Mouse (Mus musculus) right cerebral cortex, postnatal 25 days (tissue): ENCODE data around the gene Adpgk.
"Not testable (repeated sequence)": the region's sequence is repeated elsewhere in the genome, so short reads cannot be mapped to it uniquely, and the experiment has no call there.

ENCODE experiments used
- DNase-seq: peaks from one replicate; pipeline ENCODE4 v3.0.0; 2022

Gene Adpgk

GRCm38 (mm10) chr9:59289529-59290115 lies 1.7 kb upstream of the Adpgk start:
- no peak for DNase-seq

GRCm38 (mm10) chr9:59291688-59292492 lies 532 bp downstream of the Adpgk start:
- DNase-seq, result no peak

- no peak for DNase-seq
Observed at GRCm38 (mm10) chr9:59292493-59292875, 1.1 kb downstream of the Adpgk start.

- no peak for DNase-seq
Observed at GRCm38 (mm10) chr9:59296419-59296818, 5.1 kb downstream of the Adpgk start.

GRCm38 (mm10) chr9:59307890-59308289 lies 16.5 kb downstream of the Adpgk start:
- no peak for DNase-seq

GRCm38 (mm10) chr9:59310582-59311283 lies 19.4 kb downstream of the Adpgk start:
- DNase-seq, result no peak

GRCm38 (mm10) chr9:59311284-59311670 lies 19.9 kb downstream of the Adpgk start:
- no peak for DNase-seq

GRCm38 (mm10) chr9:59316206-59316605 lies 24.8 kb downstream of the Adpgk start:
- no peak for DNase-seq

GRCm38 (mm10) chr9:59324351-59324750 lies 33.0 kb downstream of the Adpgk start:
- no peak for DNase-seq

- no peak for DNase-seq
Observed at GRCm38 (mm10) chr9:59330055-59330454, 38.7 kb downstream of the Adpgk start.

GRCm38 (mm10) chr9:59336539-59336938 lies 45.2 kb downstream of the Adpgk start:
- DNase-seq, result no peak

GRCm38 (mm10) chr9:59337889-59338288 lies 46.5 kb downstream of the Adpgk start:
- no peak for DNase-seq

- no peak for DNase-seq
Observed at GRCm38 (mm10) chr9:59338411-59338810, 47.1 kb downstream of the Adpgk start.

GRCm38 (mm10) chr9:59339107-59339506 lies 47.7 kb downstream of the Adpgk start:
- no peak for DNase-seq

GRCm38 (mm10) chr9:59340002-59340401 lies 48.6 kb downstream of the Adpgk start:
- no peak for DNase-seq

GRCm38 (mm10) chr9:59346176-59346575 lies 54.8 kb downstream of the Adpgk start:
- DNase-seq, result no peak

GRCm38 (mm10) chr9:59352586-59353252 lies 61.4 kb downstream of the Adpgk start:
- no peak for DNase-seq

- peak; percentile 88 for DNase-seq
Observed at GRCm38 (mm10) chr9:59353253-59353639, 61.9 kb downstream of the Adpgk start, which contains the start of gene Bbs4. Bbs4 (minus strand) TSS chr9:59353508.

- not testable (repeated sequence) for DNase-seq
Observed at GRCm38 (mm10) chr9:59358041-59358440, 66.7 kb downstream of the Adpgk start.

GRCm38 (mm10) chr9:59360487-59360886 lies 69.1 kb downstream of the Adpgk start:
- DNase-seq, result not testable (repeated sequence)

GRCm38 (mm10) chr9:59369220-59369619 lies 77.9 kb downstream of the Adpgk start:
- no peak for DNase-seq

GRCm38 (mm10) chr9:59369646-59370045 lies 78.3 kb downstream of the Adpgk start:
- DNase-seq, result no peak
